Mouse (Mus musculus) liver, adult 10 weeks (tissue): ENCODE measurements around the gene Dnah3. TPM values are rescaled to one million over a fixed set of nuclear protein-coding genes. Genes with fewer than 3 reads are reported as not detected.

Experiments used
- polyA plus RNA-seq: library from polyadenylated mRNA; stranded (reverse); fragments of 350-450 nt; fragmentation: Illumina TruSeq; extraction: RNeasy Lipid Tissue Mini Kit (QIAGEN cat#74804); gene quantifications from one replicate; pipeline ENCODE4 v1.2.3, GENCODE M21; 2014; ENCODE audit warnings: low read depth, low replicate concordance

Gene Dnah3
- polyA plus RNA-seq = not detected

GRCm38 (mm10) chr7:120095180-120095579 is at the start of gene Dnah3:
Gene Dnah3 (minus strand): TSS chr7:120095280.

GRCm38 (mm10) chr7:120102164-120102972 is 7.3 kb upstream of the Dnah3 start, which contains the start of gene Tmem159:
Gene Tmem159 (plus strand): TSS chr7:120102353.

GRCm38 (mm10) chr7:119895639-119896512 is 199.2 kb downstream of the Dnah3 start, which contains the start of the genes Lyrm1 and Dcun1d3:
Gene Lyrm1 (plus strand): TSS chr7:119895861.
Gene Dcun1d3 (minus strand): TSS chr7:119896298.

Other genes with a start within 250 kb of the Dnah3 start
- gene Lyrm1, start 199.4 kb downstream of the Dnah3 start, polyA plus RNA-seq = 7.5 TPM
- 8.1 TPM for gene Dcun1d3, start 199.0 kb downstream of the Dnah3 start, polyA plus RNA-seq
- 2.6 TPM for gene Tmem159, start 7.1 kb upstream of the Dnah3 start, polyA plus RNA-seq
- gene Zp2, start 50.0 kb upstream of the Dnah3 start, polyA plus RNA-seq = not detected
- 69.2 TPM for gene Anks4b, start 78.6 kb upstream of the Dnah3 start, polyA plus RNA-seq
- 0.58 TPM for gene Crym, start 106.8 kb upstream of the Dnah3 start, polyA plus RNA-seq
- 0.16 TPM for gene Abca14, start 108.7 kb upstream of the Dnah3 start, polyA plus RNA-seq
- not detected for gene Abca15, start 233.4 kb upstream of the Dnah3 start, polyA plus RNA-seq